Mouse (Mus musculus) embryonic fibroblast, embryonic 13.5 days (primary cell): ENCODE results near the gene Fads2. TPM values are rescaled to one million over a fixed set of nuclear protein-coding genes. Genes with fewer than 3 reads are reported as not detected.

ENCODE experiments used
- H3K27ac ChIP-seq: 2 replicates; pipeline ENCODE4 v1.5.1; 2012; ENCODE audit warnings: low read length, control low read depth, inconsistent platforms; ENCODE audit not compliant: insufficient read depth
- H3K4me1 ChIP-seq: 2 replicates; pipeline ENCODE4 v1.6.1; 2011; ENCODE audit warnings: low read length; ENCODE audit not compliant: control insufficient read depth, insufficient read depth
- H3K4me3 ChIP-seq: 2 replicates; pipeline ENCODE4 v1.5.1; 2011; ENCODE audit warnings: mild to moderate bottlenecking, control low read depth, low read length; ENCODE audit not compliant: insufficient read depth
- CTCF ChIP-seq: IDR thresholded peaks from 2 replicates; pipeline ENCODE4 v1.5.1; 2011; ENCODE audit warnings: mild to moderate bottlenecking, control low read depth, low read length, moderate library complexity, borderline replicate concordance; ENCODE audit not compliant: insufficient read depth
- POLR2A ChIP-seq: IDR thresholded peaks from 2 replicates; pipeline ENCODE4 v1.6.1; 2011; ENCODE audit warnings: low read depth, mild to moderate bottlenecking, control low read depth, low read length, moderate library complexity
- polyA plus RNA-seq: library from polyadenylated mRNA; stranded (reverse); fragments of >200 nt; gene quantifications from 2 replicates; pipeline ENCODE4 v1.2.4, GENCODE M21; 2011; ENCODE audit warnings: low read depth; ENCODE audit not compliant: missing spikeins, insufficient read length

Fads2 gene
- polyA plus RNA-seq, 1 experiment: 86.3 TPM

- TF ChIP-seq POLR2A (0 out of 2 replicates have a peak, but pooled peaks have one; percentile 5), CTCF (no peak)
- no peak overlapping the region for H3K27ac ChIP-seq
- no peak overlapping the region for H3K4me3 ChIP-seq
- H3K4me1 ChIP-seq: no peaks in the 10 kb centered on the region
Measured at GRCm38 (mm10) chr19:10064173-10065012, 37.2 kb downstream of the Fads2 start.

DNA sequence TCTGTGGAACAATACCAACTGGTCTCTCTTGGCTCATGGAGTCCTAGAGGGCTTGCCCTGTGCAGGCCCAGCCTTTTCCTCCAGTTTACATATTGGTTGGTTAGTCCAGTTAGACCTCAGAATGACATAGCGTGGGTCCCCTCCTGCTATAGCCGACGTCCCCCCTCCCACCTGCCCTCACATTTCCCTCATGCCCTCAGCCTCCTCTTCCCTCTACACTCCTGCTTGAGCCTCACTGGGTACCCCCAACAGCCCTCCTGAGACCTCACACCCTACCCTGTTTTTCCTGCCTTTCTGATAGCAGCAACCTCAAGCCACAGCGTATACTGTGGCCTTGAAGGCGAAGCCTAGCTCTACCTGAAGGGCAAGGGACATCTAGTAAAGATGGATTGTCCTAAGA lies 38.7 kb downstream of the Fads2 start:
- H3K4me1 ChIP-seq: no peaks in the 10 kb centered on the region
- no peak overlapping the region for H3K4me3 ChIP-seq
- TF ChIP-seq POLR2A (no peak), CTCF (no peak)
- no peak overlapping the region for H3K27ac ChIP-seq

DNA sequence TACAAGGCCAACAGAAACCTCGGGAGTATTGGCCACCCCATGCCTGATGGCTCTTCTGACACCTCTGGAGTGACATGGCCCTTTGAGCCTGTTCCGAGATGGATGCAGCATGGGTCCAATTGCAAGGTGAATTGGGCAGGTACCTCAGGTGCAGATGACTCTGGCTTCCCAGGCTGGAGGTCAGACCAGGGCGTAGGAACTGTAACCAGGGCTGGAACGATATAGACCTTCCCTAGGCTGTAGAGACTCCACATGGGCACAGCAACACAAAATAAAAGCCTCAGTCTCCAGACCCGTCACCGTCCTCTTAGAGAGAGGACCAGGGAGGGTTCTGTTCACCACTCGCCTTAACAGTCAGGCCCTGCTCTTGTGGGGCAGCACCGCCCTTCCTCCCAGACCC lies 39.3 kb downstream of the Fads2 start:
- Histone ChIP-seq H3K4me3 (no peak overlapping the region), H3K4me1 (no peaks in the 10 kb centered on the region), H3K27ac (no peak overlapping the region)
- TF ChIP-seq CTCF (no peak), POLR2A (no peak)

GRCm38 (mm10) chr19:10061624-10062023 lies 39.9 kb downstream of the Fads2 start:
- no peaks in the 10 kb centered on the region for H3K4me1 ChIP-seq
- H3K4me3 ChIP-seq: no peak overlapping the region
- no peak overlapping the region for H3K27ac ChIP-seq
- TF ChIP-seq POLR2A: no peak
- TF ChIP-seq CTCF: no peak

- no peak for TF ChIP-seq CTCF
- TF ChIP-seq POLR2A: no peak
- H3K4me3 ChIP-seq: no peak overlapping the region
- H3K27ac ChIP-seq: no peak overlapping the region
- H3K4me1 ChIP-seq: no peaks in the 10 kb centered on the region
Measured at GRCm38 (mm10) chr19:10060783-10061590, 40.6 kb downstream of the Fads2 start.

- Histone ChIP-seq H3K4me3 (no peak overlapping the region), H3K4me1 (no peaks in the 10 kb centered on the region), H3K27ac (no peak overlapping the region)
- TF ChIP-seq POLR2A: no peak
- peak; percentile 83; the same call in 1 of the 2 replicates for TF ChIP-seq CTCF
Measured at GRCm38 (mm10) chr19:10059911-10060567, 41.5 kb downstream of the Fads2 start.

DNA sequence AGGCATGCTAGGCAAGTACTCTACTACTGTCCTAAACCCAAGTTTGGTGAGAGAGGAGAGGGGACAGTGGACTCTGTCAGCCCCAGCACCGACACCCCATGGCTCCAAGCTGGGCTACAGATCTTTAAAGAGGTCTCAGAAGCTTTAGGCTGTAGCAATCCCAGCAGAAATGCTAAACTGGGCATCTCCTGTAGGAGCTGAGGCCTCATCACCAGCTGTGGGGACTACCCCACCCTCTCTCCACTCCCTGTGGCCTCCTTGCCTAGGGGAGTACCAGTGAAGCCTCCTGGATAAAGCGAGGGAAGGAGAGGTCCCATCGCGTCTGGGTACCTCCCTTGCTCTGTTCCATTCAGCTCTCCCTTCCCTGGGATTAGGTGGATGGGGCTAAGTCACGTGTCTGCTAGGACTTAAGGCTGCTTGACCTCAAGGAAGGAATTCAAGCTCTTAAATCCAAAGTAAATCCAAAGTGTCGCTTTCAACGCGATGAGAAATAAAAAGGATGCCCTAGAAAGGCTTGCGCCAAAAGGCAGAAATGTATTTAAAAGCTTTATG lies 42.6 kb downstream of the Fads2 start:
- H3K27ac ChIP-seq: no peak overlapping the region
- no peaks in the 10 kb centered on the region for H3K4me1 ChIP-seq
- no peak overlapping the region for H3K4me3 ChIP-seq
- TF ChIP-seq POLR2A (no peak), CTCF (no peak)

- no peak for TF ChIP-seq CTCF
- no peak for TF ChIP-seq POLR2A
- Histone ChIP-seq H3K4me3 (no peak overlapping the region), H3K4me1 (0 out of 2 replicates have a peak, but pooled peaks cover 3% of the 10 kb centered on the region), H3K27ac (no peak overlapping the region)
Measured at GRCm38 (mm10) chr19:10058352-10058825, 43.2 kb downstream of the Fads2 start.
